Mouse (Mus musculus): ENCODE measurements around the gene Ptgis. TPM values are rescaled to one million over a fixed set of nuclear protein-coding genes. Genes with fewer than 3 reads are reported as not detected.
"Not testable (repeated sequence)": the region's sequence is repeated elsewhere in the genome, so short reads cannot be mapped to it uniquely, and the experiment has no call there.

Gene Ptgis
- polyA plus RNA-seq, 1 experiment from 2014 or later = 26.6 TPM

GRCm38 (mm10) chr2:167213666-167214065 lies 26.7 kb downstream of the Ptgis start:
- Histone ChIP-seq H3K4me3 (ENCODE audit: low read depth, low read length) (no peak overlapping the region), H3K27me3 (ENCODE audit: control insufficient read depth, insufficient read depth, low read length) (no peaks in the 10 kb centered on the region), H3K36me3 (ENCODE audit: control insufficient read depth, insufficient read depth, low read length) (no peaks in the 10 kb centered on the region; the same call in 1 of the 2 replicates), H3K9ac (replicated peaks; ENCODE audit: low read depth, low read length) (no peak overlapping the region), H3K9me3 (ENCODE audit: control insufficient read depth, low read depth, low read length) (no peaks in the 10 kb centered on the region), H3K4me2 (replicated peaks; ENCODE audit: low read depth, low read length) (no peak overlapping the region), H3K4me1 (ENCODE audit: control insufficient read depth, insufficient read depth, low read length) (no peaks in the 10 kb centered on the region), H3K27ac (ENCODE audit: low read length) (no peak overlapping the region)
- 94% methylated on average over 12 of the region's 12 CpGs for WGBS
- no peak for ATAC-seq (ENCODE audit: insufficient number of reproducible peaks, insufficient read depth, low FRiP score, low read depth)

GRCm38 (mm10) chr2:167213076-167213475 lies 27.3 kb downstream of the Ptgis start:
- Histone ChIP-seq H3K27me3 (ENCODE audit: control insufficient read depth, insufficient read depth, low read length) (no peaks in the 10 kb centered on the region), H3K9me3 (ENCODE audit: control insufficient read depth, low read depth, low read length) (no peaks in the 10 kb centered on the region), H3K36me3 (ENCODE audit: control insufficient read depth, insufficient read depth, low read length) (no peaks in the 10 kb centered on the region; the same call in 1 of the 2 replicates), H3K27ac (ENCODE audit: low read length) (no peak overlapping the region), H3K9ac (replicated peaks; ENCODE audit: low read depth, low read length) (no peak overlapping the region), H3K4me2 (replicated peaks; ENCODE audit: low read depth, low read length) (no peak overlapping the region), H3K4me3 (ENCODE audit: low read depth, low read length) (no peak overlapping the region), H3K4me1 (ENCODE audit: control insufficient read depth, insufficient read depth, low read length) (no peaks in the 10 kb centered on the region)
- WGBS = 94% methylated on average over 3 of the region's 3 CpGs
- no peak for ATAC-seq (ENCODE audit: insufficient number of reproducible peaks, insufficient read depth, low FRiP score, low read depth)

GRCm38 (mm10) chr2:167212551-167212950 lies 27.9 kb downstream of the Ptgis start:
- Histone ChIP-seq H3K27ac (ENCODE audit: low read length) (no peak overlapping the region), H3K4me2 (replicated peaks; ENCODE audit: low read depth, low read length) (no peak overlapping the region), H3K36me3 (ENCODE audit: control insufficient read depth, insufficient read depth, low read length) (no peaks in the 10 kb centered on the region; the same call in 1 of the 2 replicates), H3K27me3 (ENCODE audit: control insufficient read depth, insufficient read depth, low read length) (no peaks in the 10 kb centered on the region), H3K4me1 (ENCODE audit: control insufficient read depth, insufficient read depth, low read length) (no peaks in the 10 kb centered on the region), H3K9me3 (ENCODE audit: control insufficient read depth, low read depth, low read length) (no peaks in the 10 kb centered on the region), H3K4me3 (ENCODE audit: low read depth, low read length) (no peak overlapping the region), H3K9ac (replicated peaks; ENCODE audit: low read depth, low read length) (no peak overlapping the region)
- 90% methylated on average over 6 of the region's 6 CpGs for WGBS
- no peak for ATAC-seq (ENCODE audit: insufficient number of reproducible peaks, insufficient read depth, low FRiP score, low read depth)

GRCm38 (mm10) chr2:167212089-167212488 lies 28.3 kb downstream of the Ptgis start:
- Histone ChIP-seq H3K9me3 (ENCODE audit: control insufficient read depth, low read depth, low read length) (no peaks in the 10 kb centered on the region), H3K36me3 (ENCODE audit: control insufficient read depth, insufficient read depth, low read length) (no peaks in the 10 kb centered on the region; the same call in 1 of the 2 replicates), H3K4me3 (ENCODE audit: low read depth, low read length) (no peak overlapping the region), H3K27me3 (ENCODE audit: control insufficient read depth, insufficient read depth, low read length) (no peaks in the 10 kb centered on the region), H3K4me1 (ENCODE audit: control insufficient read depth, insufficient read depth, low read length) (no peaks in the 10 kb centered on the region), H3K9ac (replicated peaks; ENCODE audit: low read depth, low read length) (no peak overlapping the region), H3K4me2 (replicated peaks; ENCODE audit: low read depth, low read length) (no peak overlapping the region), H3K27ac (ENCODE audit: low read length) (no peak overlapping the region)
- 95% methylated on average over 3 of the region's 3 CpGs for WGBS
- no peak for ATAC-seq (ENCODE audit: insufficient number of reproducible peaks, insufficient read depth, low FRiP score, low read depth)

GRCm38 (mm10) chr2:167209900-167210299 lies 30.5 kb downstream of the Ptgis start:
- Histone ChIP-seq H3K9ac (replicated peaks; ENCODE audit: low read depth, low read length) (no peak overlapping the region), H3K4me3 (ENCODE audit: low read depth, low read length) (no peak overlapping the region), H3K27me3 (ENCODE audit: control insufficient read depth, insufficient read depth, low read length) (no peaks in the 10 kb centered on the region), H3K4me1 (ENCODE audit: control insufficient read depth, insufficient read depth, low read length) (no peaks in the 10 kb centered on the region), H3K27ac (ENCODE audit: low read length) (no peak overlapping the region), H3K36me3 (ENCODE audit: control insufficient read depth, insufficient read depth, low read length) (no peaks in the 10 kb centered on the region; the same call in 1 of the 2 replicates), H3K4me2 (replicated peaks; ENCODE audit: low read depth, low read length) (no peak overlapping the region), H3K9me3 (ENCODE audit: control insufficient read depth, low read depth, low read length) (no peaks in the 10 kb centered on the region)
- WGBS = 77% methylated on average over 9 of the region's 9 CpGs
- ATAC-seq (ENCODE audit: insufficient number of reproducible peaks, insufficient read depth, low FRiP score, low read depth) = no peak

GRCm38 (mm10) chr2:167208984-167209383 lies 31.4 kb downstream of the Ptgis start:
- no peak overlapping the region for H3K4me2 ChIP-seq (replicated peaks; ENCODE audit: low read depth, low read length)
- H3K4me3 ChIP-seq (ENCODE audit: low read depth, low read length) = no peak overlapping the region
- no peak overlapping the region for H3K9ac ChIP-seq (replicated peaks; ENCODE audit: low read depth, low read length)
- WGBS = 61% methylated on average over 3 of the region's 3 CpGs
- no peaks in the 10 kb centered on the region; the same call in 1 of the 2 replicates for H3K36me3 ChIP-seq (ENCODE audit: control insufficient read depth, insufficient read depth, low read length)
- no peaks in the 10 kb centered on the region for H3K4me1 ChIP-seq (ENCODE audit: control insufficient read depth, insufficient read depth, low read length)
- H3K27ac ChIP-seq (ENCODE audit: low read length) = no peak overlapping the region
- no peaks in the 10 kb centered on the region for H3K27me3 ChIP-seq (ENCODE audit: control insufficient read depth, insufficient read depth, low read length)
- ATAC-seq (ENCODE audit: insufficient number of reproducible peaks, insufficient read depth, low FRiP score, low read depth) = no peak
- H3K9me3 ChIP-seq (ENCODE audit: control insufficient read depth, low read depth, low read length) = no peaks in the 10 kb centered on the region

GRCm38 (mm10) chr2:167205918-167206629 lies 34.3 kb downstream of the Ptgis start:
- H3K4me1 ChIP-seq (ENCODE audit: control insufficient read depth, insufficient read depth, low read length) = no peaks in the 10 kb centered on the region
- WGBS = 85% methylated on average over 18 of the region's 18 CpGs
- no peak overlapping the region for H3K4me2 ChIP-seq (replicated peaks; ENCODE audit: low read depth, low read length)
- no peak for ATAC-seq (ENCODE audit: insufficient number of reproducible peaks, insufficient read depth, low FRiP score, low read depth)
- no peaks in the 10 kb centered on the region for H3K9me3 ChIP-seq (ENCODE audit: control insufficient read depth, low read depth, low read length)
- no peak overlapping the region for H3K27ac ChIP-seq (ENCODE audit: low read length)
- H3K36me3 ChIP-seq (ENCODE audit: control insufficient read depth, insufficient read depth, low read length) = no peaks in the 10 kb centered on the region
- H3K4me3 ChIP-seq (ENCODE audit: low read depth, low read length) = no peak overlapping the region
- H3K9ac ChIP-seq (replicated peaks; ENCODE audit: low read depth, low read length) = no peak overlapping the region
- H3K27me3 ChIP-seq (ENCODE audit: control insufficient read depth, insufficient read depth, low read length) = no peaks in the 10 kb centered on the region

- not testable (repeated sequence) for H3K9me3 ChIP-seq (ENCODE audit: control insufficient read depth, low read depth, low read length); H3K4me1 ChIP-seq (ENCODE audit: control insufficient read depth, insufficient read depth, low read length); H3K4me2 ChIP-seq (replicated peaks; ENCODE audit: low read depth, low read length); H3K27ac ChIP-seq (ENCODE audit: low read length); ATAC-seq (ENCODE audit: insufficient number of reproducible peaks, insufficient read depth, low FRiP score, low read depth); H3K36me3 ChIP-seq (ENCODE audit: control insufficient read depth, insufficient read depth, low read length); H3K9ac ChIP-seq (replicated peaks; ENCODE audit: low read depth, low read length); H3K4me3 ChIP-seq (ENCODE audit: low read depth, low read length); H3K27me3 ChIP-seq (ENCODE audit: control insufficient read depth, insufficient read depth, low read length)
- 85% methylated on average over 5 of the region's 5 CpGs for WGBS
Measured at GRCm38 (mm10) chr2:167204686-167205085, 35.7 kb downstream of the Ptgis start.
